Mouse (Mus musculus) cerebellum, adult 2 months (tissue): ENCODE data around the gene Igbp1. TPM values are rescaled to one million over a fixed set of nuclear protein-coding genes. Genes with fewer than 3 reads are reported as not detected.

Experiments
- DNase-seq, 2 experiments: peaks; one replicate each; pipeline ENCODE4 v3.0.0; 2021
- H3K27ac ChIP-seq: fragments of 200-500 bp; 2 replicates; pipeline ENCODE4 v1.5.1; 2012; ENCODE audit warnings: low read length, control low read depth, inconsistent platforms; ENCODE audit not compliant: insufficient read depth
- H3K27me3 ChIP-seq: fragments of 200-500 bp; 2 replicates; pipeline ENCODE4 v1.6.1; 2012; ENCODE audit warnings: inconsistent platforms, mild to moderate bottlenecking, low read length, moderate library complexity; ENCODE audit not compliant: control insufficient read depth, insufficient read depth
- H3K4me1 ChIP-seq: fragments of 200-500 bp; 2 replicates; pipeline ENCODE4 v1.6.1; 2011; ENCODE audit warnings: low read length; ENCODE audit not compliant: control insufficient read depth, insufficient read depth
- H3K4me3 ChIP-seq: fragments of 200-500 bp; replicated peaks from 2 replicates; pipeline ENCODE3; 2011; ENCODE audit warnings: mild to moderate bottlenecking, low read depth, low read length, control low read depth; ENCODE audit not compliant: insufficient read depth
- CTCF ChIP-seq: fragments of 200-500 bp; IDR thresholded peaks from 2 replicates; pipeline ENCODE4 v1.5.1; 2011; ENCODE audit warnings: low read depth, mild to moderate bottlenecking, control low read depth, low read length, moderate library complexity, borderline replicate concordance; ENCODE audit not compliant: insufficient read depth
- POLR2A ChIP-seq: fragments of 200-500 bp; IDR thresholded peaks from 2 replicates; pipeline ENCODE4 v1.6.1; 2011; ENCODE audit warnings: low read length, control low read depth, borderline replicate concordance; ENCODE audit not compliant: insufficient read depth
- WGBS: fragments of 180-500 bp; shearing (Covaris S2); methylation state at CpG from one replicate; pipeline ENCODE4 v1.1.7; 2018; 5-methylcytosine and 5-hydroxymethylcytosine counted together
- polyA plus RNA-seq: library from polyadenylated mRNA; depleted of rRNA; stranded (reverse); fragments of >200 nt; gene quantifications from 2 replicates; pipeline ENCODE4 v1.2.3, GENCODE M21; 2012; rRNA removed

Gene Igbp1
- polyA plus RNA-seq, 1 experiment, result 51.8 TPM

DNA sequence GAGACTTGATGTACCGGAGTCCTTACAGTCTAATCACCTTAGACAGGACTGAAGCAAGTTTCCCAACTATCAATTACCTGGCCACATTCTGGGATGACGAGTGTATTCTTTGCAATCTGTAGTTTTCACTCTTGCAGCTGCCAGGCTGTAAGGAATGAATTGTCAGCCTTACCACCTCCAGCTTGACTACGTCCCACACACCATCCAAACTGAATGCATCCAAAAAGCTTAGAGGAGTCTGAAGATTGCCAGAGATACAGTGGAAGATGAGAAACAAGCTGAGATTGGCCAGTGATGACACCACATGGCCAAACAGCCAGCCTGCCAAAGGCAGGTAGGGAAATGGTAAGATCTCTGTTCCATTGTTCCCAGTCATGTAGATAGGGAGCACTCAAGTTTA, 71.6 kb downstream of the Igbp1 start:
- no peak for DNase-seq

More for the DNA sequence above, 71.6 kb downstream of the Igbp1 start:
- H3K27ac ChIP-seq, result no peak overlapping the region
- TF ChIP-seq CTCF (no peak), POLR2A (no peak)
- no peaks in the 10 kb centered on the region for H3K27me3 ChIP-seq
- WGBS, result 87% methylated on average over 3 of the region's 3 CpGs
- H3K4me1 ChIP-seq, result no peaks in the 10 kb centered on the region
- H3K4me3 ChIP-seq, result no peak overlapping the region

Other genes starting within 250 kb of the Igbp1 start
- not detected in 2 replicates for gene Otud6a, start 65.3 kb upstream of the Igbp1 start, polyA plus RNA-seq
- 0.08 and 0.15 TPM in 2 replicates for gene Awat2, start 51.6 kb upstream of the Igbp1 start, polyA plus RNA-seq
- gene Dgat2l6, start 30.5 kb downstream of the Igbp1 start, polyA plus RNA-seq, result not detected in 2 replicates
- gene Awat1, start 78.0 kb downstream of the Igbp1 start, polyA plus RNA-seq, result not detected in 2 replicates
- 0.03 and 0.08 TPM in 2 replicates for gene P2ry4, start 100.6 kb downstream of the Igbp1 start, polyA plus RNA-seq
- gene Arr3, start 111.2 kb downstream of the Igbp1 start, polyA plus RNA-seq, result not detected in 2 replicates
- gene Kif4, start 131.4 kb downstream of the Igbp1 start, polyA plus RNA-seq, result 0.26 and 0.33 TPM in 2 replicates
- gene Pdzd11, start 132.3 kb downstream of the Igbp1 start, polyA plus RNA-seq, result 50.3 and 53.1 TPM in 2 replicates
- 10.6 and 13.2 TPM in 2 replicates for gene Gdpd2, start 235.6 kb downstream of the Igbp1 start, polyA plus RNA-seq